Mouse (Mus musculus) telencephalon, adult 2 months (tissue): Measurements from ENCODE around the gene Vmn1r121.
"Not testable (repeated sequence)": the region's sequence is repeated elsewhere in the genome, so short reads cannot be mapped to it uniquely, and the experiment has no call there.

Source experiments
- DNase-seq: peaks from one replicate; pipeline ENCODE4 v3.0.0-alpha.2; 2011; ENCODE audit warnings: low read depth, low spot score

Vmn1r121 gene

DNA sequence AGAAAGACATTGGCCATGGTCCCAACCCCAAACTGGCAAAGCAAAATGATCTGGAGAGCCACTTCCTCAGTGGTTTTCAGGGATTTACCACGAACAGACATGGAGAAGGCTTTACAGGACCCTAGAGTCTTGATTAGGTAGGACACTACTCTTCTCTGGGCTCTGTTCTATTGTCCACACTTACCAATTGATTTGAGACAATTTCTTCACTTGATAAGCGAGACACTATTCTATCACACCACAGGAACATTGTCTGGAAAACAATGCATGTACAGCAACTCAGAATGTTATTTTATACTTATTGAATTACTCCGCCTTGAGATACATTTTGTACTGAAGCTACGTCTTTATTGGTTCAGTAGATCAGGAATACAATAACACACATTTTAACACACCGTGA is at the start of gene Vmn1r121:
TSS of gene Vmn1r121 (minus strand) at position 101 of the 400 bp plus-strand sequence.
- DNase-seq = not testable (repeated sequence)

DNA sequence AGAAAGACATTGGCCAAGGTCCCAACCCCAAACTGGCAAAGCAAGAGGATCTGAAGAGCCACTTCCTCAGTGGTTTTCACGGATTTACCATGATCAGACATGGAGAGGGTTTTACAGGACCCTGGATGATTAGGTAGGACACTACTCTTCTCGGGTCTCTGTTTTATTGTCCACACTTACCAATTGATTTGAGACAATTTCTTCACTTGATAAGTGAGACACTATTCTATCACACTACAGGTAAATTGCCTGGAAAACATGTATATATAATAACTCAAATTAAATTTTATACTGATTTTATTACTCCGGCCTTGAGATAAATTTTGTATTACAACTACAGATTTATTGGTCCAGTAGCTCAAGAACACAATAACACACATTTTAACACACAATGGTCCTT is 35.7 kb upstream of the Vmn1r121 start, which contains the start of gene Vmn1r122:
TSS of gene Vmn1r122 (minus strand) at position 101 of the 400 bp plus-strand sequence.
- DNase-seq = not testable (repeated sequence)

DNA sequence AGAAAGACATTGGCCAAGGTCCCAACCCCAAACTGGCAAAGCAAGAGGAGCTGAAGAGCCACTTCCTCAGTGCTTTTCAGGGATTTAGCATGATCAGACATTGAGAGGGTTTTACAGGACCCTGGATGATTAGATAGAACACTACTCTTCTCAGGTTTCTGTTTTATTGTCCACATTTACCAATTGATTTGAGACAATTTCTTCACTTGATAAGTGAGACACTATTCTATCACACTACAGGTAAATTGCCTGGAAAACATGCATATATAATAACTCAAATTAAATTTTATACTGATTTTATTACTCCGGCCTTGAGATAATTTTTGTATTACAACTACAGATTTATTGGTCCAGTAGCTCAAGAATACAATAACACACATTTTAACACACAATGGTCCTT is 44.6 kb downstream of the Vmn1r121 start, which contains the start of gene Vmn1r120:
TSS of gene Vmn1r120 (minus strand) at position 101 of the 400 bp plus-strand sequence.
- DNase-seq = not testable (repeated sequence)
